Mouse (Mus musculus): ENCODE results near the gene Faf1.
A peak's percentile ranks its signal among the peaks of the same experiment; 100 is the strongest.

The Faf1 gene

DNA sequence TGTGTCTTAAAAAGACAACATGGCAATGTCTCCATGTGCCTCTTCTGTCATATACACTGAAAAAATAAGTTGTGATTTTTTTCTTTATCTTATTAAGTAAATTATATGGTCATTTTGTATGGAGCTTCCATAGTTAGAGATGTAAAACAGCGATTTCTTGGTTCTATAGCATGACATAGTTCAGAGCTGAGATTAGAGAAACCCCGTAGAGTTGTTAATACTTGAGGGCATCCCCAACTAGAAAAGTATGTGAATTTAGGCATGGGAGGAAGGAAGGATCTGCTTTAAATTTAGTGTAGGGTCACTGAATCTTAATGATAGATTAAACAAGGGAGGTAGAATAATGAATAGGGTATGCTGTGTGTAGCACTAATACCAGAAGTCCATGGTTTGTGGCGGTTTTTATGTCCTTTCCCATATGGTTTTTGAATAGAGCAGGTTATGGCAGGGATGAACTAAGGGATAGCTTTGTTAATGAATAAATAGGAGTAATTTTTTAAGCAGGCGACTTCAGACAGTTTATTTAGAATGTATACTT lies 106.3 kb downstream of the Faf1 start:
- no peak for DNase-seq (ENCODE audit: low read depth, low spot score)

DNA sequence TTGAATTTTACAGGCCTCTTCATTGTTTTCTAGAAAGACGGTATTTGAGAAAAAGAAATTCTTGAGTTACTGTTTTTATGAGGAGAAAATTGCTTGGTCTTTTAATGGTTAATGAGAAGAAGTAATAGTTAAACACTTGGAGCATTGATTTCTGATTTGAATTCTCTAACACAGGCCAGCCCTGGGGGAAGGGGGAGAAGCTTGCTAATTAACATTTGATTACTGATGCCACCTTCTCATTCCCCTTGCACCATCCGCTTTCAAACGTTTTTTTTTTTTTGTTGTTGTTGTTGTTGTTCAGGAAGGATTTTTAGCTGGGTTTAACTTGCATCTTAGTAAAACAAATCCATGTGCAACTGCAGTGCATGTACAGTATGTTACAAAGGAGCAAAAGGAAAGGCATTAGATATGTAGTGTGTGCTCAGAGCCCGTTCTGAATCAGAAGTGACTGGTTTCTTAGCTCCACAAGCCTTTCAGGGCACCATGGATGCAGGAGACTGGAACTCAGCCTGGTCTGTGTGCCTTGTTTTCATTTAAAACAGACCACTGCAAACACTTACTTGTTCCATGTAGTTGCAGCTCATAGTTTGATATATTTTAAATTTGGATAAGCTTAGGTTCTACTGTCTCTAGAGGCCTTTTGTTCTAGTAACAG lies 113.1 kb downstream of the Faf1 start:
- no peak for DNase-seq (ENCODE audit: low read depth, low spot score)

DNA sequence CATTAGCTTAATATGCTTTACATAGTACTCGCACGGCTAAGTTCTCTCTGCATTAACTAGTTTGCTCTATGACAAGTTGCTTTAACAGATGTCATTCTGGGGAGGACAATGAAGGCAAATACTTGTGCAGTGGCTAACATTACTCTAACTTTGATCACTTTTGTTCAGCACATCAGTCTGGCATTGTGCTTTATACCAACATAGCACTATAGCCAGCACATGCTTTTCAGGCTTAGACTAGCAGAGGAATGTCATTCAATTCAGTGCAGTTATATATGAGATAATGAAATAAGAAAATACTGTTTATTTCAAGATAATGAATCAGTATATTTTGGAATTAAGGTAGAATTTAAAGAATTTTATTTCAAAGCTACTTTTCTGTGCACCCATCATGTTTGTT lies 115.9 kb downstream of the Faf1 start:
- DNase-seq (ENCODE audit: low read depth, low spot score) = no peak

DNA sequence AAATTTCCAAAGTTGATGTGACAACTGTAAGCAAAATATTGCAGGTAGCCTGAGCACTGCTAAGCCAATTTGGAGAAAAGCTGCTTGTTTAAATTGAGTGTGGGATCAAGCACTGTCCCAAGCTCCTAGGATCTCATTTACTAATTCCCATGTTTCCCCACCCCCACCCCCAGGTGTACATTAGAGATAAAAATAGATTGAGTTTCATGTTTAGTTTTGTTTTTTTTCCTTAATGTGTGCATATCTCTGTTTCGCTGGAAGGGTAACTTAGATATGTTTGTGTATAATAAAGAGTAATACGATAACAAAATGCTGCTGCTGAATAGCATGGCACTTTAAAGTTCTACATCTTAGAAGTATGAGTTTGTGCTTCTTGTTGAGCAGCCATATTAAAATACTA lies 116.7 kb downstream of the Faf1 start:
- DNase-seq (ENCODE audit: low read depth, low spot score) = no peak

DNA sequence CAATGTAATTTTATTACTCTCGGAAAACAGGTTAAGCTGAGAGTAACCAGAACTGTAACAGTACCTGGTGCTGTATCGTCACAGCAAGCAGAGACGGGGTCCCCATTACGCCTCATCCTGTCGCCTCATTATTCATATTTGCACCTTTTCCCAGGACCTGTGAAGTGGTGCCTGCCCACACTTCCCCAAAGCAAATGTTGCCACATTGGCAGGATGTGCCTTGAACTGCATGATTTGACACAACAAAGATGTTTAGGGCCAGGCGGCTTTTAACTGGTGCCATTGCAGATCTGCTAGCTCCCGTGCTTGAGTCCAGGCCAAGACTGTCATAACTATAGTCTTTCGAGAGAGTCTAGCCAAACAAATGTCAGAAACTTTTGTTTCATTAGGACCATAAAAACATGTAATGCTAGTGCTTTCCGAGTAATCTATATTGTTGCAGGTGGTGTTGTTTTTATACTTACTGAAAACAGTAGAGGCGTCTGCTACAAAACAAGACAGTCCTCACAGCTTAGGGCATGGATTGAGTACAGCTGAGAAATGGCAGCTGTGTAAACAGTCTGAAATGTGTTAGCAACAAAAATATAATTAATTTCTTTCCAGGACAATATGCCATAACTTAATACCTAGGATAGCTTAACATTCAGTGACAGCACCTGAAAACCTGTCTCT lies 121.3 kb downstream of the Faf1 start:
- DNase-seq (ENCODE audit: low read depth, low spot score) = peak; percentile 22

DNA sequence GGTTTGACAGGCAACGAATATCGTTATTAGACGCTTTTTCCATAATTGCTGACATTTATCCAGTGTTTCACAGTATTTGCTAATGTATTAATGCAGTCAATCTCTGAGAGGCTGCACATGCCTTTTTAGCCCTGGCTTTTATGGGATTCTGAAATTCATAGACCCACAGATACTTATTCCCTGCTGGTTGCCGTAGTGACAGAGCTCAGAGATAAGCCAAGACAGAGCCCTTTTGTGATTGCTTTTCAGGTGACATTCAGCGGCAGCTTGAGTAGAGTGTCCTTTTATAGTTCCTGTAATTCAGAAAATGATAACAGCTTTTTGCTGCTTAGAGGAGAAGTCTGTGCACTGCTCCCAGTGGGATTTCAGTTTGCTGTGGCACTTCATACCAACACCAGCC lies 130.0 kb downstream of the Faf1 start:
- DNase-seq (ENCODE audit: low read depth, low spot score) = peak; percentile 50

DNA sequence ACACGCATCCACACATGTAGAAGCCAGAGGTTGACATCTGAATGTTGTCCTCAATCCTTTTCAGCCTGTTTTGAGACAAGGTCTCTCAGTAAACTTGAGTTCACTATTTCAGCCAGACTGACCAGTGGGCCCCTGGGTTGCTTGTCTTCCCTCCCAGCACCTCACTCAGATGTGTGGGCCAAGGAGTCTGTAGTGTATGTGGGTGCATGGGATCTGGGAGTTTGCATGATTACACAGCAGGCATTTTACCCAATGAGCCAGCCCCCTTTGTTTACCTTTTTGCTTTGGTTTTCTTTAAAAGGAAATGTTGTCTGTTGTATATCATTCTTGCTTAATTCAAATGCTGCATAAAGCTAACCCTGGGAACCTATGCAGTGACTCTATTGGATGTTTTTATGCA lies 138.8 kb downstream of the Faf1 start:
- DNase-seq (ENCODE audit: low read depth, low spot score) = no peak

DNA sequence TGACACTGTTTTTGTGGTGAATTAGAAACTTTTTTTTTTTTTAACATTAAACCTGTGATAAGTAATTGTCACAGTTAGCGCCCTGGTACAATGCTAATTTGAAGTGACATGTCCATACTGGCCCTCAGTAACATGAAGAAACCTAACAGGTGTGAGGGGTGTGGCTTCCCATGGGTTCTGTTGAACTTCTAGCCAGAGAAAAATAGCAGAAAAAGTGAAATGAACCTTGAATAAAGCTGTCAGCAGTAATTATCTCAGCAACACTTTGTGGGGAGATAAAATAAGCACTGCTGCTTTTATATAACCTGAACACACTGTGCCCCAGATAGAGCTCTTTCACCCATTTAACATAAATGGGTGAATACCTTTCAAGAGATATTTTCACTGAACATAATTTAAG lies 139.2 kb downstream of the Faf1 start:
- peak; percentile 81 for DNase-seq (ENCODE audit: low read depth, low spot score)

DNA sequence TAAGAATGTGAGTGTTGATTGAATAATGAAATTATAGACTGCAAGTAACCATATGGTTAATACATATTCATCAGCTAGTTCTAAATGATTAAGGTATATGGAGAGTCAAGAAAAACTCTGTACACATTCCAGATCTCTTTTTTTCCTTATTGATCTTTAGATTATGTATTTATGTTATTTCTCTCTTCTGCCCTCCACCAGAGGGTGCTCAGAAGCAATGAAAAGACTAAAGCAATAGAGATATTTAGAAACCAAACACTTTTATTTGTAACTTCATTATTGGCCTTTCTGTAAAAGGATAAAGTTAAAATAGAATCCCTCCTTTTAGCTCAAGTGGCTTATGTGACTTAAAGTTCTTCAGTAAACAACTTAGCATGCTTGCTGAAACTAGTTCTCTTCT lies 143.1 kb downstream of the Faf1 start:
- DNase-seq (ENCODE audit: low read depth, low spot score) = no peak

DNA sequence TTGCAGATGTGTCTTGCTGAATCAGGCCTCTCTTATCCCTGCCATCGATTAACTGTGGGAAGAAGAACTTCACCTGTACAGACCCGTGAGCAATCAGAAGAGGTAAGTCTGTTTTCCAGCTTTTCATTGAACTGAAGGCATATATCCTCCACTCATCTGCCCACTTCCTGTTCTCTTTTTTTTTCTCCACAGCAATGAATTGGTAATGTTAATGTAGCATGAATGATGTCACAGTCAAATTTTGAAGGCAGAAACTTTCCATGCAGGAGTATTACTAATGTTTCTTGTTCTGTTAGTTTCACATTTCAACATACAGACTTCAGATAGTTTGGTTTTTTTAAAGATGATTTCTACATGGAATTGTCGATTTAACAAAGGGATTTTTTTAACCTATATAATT lies 153.4 kb downstream of the Faf1 start:
- no peak for DNase-seq (ENCODE audit: low read depth, low spot score)

DNA sequence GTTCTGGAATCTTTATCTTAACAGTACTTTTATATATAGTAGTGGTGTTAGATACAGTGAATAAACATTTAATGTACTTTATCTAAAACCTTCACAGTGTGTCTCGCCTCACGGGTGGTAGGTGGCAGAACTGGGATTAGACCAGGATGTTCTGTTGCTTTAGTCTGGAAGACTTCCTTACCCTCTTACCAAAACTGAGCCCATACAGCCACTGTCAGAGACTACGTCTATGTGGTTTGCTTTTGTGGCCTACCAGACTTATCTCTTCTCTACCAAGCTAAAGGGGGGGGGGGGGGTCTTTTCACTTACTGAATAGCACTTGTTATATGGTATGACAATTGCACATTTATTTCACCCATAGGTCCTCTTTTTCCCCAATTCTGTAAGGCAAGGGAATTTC lies 181.5 kb downstream of the Faf1 start:
- DNase-seq (ENCODE audit: low read depth, low spot score) = no peak

DNA sequence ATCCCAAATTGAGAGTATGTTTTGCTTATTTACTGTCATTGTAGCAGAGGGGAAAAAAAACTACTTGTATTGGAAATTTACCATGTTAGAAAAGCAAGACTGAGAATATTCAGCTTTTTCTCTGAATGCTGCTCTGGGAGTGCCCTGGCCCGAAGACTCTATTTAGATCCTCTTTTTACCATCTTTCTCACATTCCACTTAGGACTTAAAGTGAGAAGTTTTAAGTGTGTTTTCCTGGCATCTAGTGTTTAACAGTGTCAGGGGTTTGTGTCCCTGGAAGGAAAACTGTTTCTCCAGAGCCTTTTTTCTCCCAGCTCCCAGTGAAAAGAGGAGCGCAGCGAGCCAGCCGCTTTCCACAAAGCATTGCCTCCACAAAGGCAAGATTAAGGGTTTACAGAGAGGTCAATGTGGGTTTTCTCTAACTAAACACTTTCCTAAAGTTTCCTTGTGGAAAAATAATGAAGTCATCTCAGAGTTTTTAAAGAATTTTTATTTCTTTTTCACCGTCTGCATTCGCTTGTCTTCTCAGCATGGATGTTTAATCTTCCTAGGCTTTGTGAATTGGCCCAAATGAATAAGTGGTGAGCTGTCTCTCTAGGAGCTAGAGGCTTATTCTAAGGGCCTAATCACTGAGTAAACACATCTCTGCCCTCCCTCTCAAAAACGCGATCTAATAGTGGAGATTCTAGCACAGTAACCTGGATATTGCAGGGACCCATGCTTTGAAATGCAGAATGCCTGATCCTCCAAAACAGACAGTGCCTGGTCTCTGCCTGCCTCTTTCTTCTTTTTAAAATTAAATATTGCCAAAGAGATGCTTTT lies 182.4 kb downstream of the Faf1 start:
- no peak for DNase-seq (ENCODE audit: low read depth, low spot score)

DNA sequence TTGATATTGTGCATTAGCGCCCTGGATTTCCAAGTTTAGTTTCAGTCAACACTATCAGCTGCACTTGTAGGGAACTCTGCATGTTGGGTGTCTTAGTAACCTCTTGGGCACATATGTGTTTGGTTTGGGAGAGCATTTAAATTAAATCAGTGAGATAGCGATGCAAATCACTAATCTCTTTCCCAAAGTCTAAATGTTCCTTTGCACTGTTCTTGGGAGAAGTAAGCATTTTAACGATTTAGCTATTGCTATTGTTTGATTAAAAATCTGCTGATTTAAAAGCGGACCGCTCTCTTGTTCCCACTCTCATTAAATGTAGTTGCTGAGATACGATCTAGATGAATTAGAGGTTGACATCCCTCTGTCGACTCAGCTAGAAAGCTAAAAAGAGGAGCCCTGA lies 183.0 kb downstream of the Faf1 start:
- no peak for DNase-seq (ENCODE audit: low read depth, low spot score)

DNA sequence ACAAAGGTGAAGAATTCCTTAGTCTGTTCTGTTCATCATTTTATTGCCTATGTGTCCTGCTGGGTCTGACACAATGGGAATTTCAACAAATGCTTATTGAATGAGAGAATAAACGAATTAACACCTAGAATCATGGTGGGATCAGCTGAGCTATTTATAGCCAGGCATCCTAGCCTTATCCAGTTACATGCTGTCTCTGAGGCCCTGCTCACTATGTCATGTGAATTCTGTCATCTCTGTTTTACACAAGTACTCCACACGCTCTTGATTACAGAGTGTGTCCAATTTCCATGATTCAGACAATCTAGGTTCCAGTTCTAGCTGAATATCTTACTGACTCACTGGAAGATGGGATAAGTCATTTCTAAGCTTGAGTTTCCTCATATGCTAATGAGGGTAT lies 183.9 kb downstream of the Faf1 start:
- DNase-seq (ENCODE audit: low read depth, low spot score) = peak; percentile 11

DNA sequence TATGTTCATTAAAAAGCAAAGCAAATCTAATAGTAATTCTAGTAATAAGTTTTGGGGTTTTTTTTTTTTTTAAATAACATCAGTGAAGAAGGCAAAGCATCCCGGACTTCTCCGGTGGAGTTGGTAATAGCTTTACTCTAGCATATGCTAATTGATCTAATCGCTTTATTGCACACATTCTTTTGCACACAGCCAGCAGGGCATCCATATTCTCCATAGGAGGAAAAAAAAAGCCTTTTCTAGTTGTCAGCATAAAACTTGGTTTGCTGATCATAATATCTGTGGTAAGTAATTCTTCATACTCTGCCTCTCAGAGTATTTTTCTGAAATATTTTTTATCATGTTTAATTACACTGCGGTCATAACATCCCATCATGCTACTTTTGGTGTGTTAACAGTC lies 185.9 kb downstream of the Faf1 start:
- no peak for DNase-seq (ENCODE audit: low read depth, low spot score)

DNA sequence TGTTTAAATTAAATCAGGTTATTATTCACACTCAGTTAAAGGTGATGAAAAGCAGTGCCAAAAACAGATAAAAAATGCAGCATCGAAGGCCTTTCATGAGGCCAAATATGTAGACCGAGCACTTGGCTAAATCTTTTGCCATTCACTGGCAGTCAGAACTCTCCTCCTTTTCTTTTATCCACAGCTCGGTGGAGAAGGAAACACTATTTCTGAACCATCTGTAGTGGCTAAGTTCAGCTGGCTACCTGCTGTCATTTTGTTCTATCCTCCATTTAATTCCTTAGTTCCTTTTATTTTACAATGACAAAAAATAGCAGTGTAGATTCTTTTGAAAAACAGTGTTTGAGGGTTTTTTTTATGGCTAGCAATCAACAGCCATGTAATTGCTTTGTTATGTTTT lies 186.6 kb downstream of the Faf1 start:
- DNase-seq (ENCODE audit: low read depth, low spot score) = peak; percentile 20

DNA sequence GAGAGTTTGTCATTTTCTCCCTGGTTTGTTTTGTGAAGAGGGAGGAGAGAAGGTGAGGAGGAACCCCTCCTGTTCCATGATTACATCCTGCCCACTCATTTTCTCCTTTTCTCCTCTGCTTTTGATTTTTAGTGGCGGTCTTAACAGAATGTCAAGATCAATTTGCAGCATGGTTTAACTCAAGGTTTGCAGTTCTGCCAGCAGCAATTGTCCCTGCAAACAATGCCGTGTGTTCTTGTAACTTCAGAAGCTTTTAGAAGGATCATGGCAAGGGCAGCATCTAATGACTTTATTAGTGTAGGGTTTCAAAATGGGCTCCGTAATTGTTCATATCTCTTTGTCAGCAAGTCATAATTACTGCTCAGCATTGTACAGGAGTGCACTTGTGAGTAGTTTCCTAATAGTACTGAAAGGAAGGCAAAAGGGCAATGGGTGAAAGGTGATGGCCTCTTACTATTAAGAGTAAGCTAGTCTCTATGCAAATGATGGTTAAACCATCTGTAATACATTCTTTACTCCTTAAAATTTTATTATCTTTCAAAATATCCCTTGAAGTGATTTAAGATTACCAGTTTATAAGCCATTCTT lies 192.6 kb downstream of the Faf1 start:
- DNase-seq (ENCODE audit: low read depth, low spot score) = no peak

DNA sequence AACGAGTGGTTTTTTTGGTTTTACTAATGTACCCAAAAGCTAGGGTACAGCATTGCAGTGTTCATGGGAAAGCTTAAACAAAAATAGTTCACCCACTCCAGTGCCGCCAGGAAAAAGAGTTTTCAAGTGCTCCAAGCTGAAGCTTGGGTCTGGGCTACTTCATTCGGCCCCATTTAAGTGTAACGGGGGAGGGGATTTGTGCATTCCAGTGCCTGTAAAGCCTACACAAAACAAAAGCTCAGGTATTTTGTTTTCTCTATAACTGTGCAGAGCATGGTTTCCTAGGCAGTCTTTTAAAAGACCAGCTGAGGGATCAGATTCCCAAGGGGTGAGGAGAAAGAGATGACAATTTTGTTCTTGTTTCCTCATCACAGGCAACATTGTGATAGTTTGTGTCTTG lies 207.9 kb downstream of the Faf1 start:
- no peak for DNase-seq (ENCODE audit: low read depth, low spot score)

DNA sequence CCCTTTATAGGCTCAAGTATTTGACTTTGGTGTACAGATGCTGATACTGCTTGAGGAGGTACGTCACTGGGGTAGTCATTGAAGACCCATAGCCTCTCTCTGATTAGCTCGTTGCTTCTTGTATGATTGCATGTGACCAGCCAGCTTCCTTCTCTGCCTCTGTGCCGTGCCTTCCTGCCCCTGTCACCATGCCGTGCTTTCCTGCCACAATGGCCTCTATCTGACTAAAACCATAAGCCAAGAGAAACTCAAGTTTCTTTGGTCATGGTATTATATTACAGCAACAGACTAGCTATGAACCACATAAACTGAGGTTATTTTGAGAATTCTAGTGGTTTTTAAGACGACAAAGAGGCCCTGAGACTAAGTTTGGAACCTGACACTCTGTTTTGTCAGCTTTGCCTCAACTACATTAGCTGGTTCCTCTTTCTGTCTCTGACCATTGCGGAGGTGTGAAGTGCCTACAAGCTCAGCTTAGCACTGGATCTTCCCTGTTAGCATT lies 211.5 kb downstream of the Faf1 start:
- DNase-seq (ENCODE audit: low read depth, low spot score) = no peak

DNA sequence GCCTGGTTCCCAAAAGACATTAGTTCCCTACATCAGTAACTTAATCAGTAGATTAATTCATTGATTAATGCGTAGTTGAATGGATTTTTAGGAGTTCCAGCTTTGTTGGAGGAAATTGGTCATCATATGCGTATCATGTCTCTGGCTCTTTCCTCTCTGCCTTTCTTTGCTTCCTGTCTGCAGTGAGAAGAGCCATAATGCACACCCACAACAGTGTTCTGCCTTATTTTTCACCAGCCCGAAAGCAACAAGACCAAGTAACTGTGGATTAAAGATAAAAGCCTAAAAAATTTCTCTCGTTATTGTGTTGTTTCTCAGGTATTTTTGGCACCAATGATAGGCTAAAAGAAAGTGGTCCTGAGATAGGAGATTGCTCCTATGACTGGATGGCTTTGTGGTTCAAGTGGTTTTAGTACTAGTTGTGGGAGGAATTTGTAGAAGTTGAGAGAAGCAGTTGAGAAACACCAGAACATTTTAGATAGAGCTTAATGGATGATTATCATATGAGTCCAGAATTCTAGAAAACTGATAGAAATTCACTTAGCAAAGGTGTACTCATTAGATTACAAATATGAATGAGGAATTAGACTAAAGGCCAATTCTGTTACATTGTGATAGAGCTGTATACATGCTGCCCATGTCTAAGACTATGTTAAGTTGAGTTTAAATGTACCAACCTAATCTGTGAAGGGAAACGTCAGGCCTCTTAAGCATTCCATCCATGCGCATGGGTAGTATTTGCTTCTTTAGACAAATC lies 221.6 kb downstream of the Faf1 start:
- no peak for DNase-seq (ENCODE audit: low read depth, low spot score)

DNA sequence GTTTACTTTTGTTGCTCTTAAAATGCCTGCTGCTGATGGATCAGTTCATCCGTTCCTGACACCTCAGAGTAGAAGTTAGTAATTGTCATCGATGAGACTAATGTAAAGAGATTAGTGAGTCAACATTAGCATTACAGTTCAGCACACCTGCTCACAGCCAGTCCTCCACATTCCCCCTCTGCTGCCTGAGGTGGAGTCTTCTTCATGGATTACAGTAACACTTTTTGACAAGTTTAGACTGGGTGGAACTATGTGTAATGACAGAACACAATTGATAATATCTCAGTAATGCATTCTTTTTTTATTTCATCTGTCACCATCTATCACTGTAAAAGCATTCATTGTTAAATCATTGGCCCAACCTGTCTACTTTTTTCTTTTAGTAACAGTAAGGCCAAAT lies 224.7 kb downstream of the Faf1 start:
- no peak for DNase-seq (ENCODE audit: low read depth, low spot score)

Measured in brain, adult 2 months (tissue).